Mouse (Mus musculus): ENCODE data around the gene Hk2.

Hk2 gene

GRCm38 (mm10) chr6:82770286-82770685 is 4.0 kb downstream of the Hk2 start:
- DNase-seq (ENCODE audit: low read depth, low spot score), result no peak

DNA sequence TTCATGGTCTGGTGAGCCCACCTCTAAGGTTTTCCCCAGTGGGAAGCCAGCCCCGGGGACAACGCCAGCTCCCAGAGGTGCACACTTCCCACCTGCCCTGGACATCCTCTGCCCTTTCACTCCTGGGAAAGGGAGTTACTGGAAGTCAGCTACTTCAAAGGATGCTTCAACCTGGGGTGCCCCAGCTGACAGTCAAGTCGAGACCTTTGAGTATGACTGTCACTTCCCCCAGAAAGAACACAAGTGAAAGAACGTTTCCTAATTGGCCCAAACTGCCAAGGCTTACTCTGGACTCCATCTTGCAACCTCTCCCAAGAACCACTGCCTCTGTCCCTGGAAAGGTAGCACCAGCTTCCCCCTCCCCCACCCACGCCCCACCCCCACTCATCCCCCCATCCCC is 4.5 kb downstream of the Hk2 start:
- DNase-seq (ENCODE audit: low read depth, low spot score), result no peak

DNA sequence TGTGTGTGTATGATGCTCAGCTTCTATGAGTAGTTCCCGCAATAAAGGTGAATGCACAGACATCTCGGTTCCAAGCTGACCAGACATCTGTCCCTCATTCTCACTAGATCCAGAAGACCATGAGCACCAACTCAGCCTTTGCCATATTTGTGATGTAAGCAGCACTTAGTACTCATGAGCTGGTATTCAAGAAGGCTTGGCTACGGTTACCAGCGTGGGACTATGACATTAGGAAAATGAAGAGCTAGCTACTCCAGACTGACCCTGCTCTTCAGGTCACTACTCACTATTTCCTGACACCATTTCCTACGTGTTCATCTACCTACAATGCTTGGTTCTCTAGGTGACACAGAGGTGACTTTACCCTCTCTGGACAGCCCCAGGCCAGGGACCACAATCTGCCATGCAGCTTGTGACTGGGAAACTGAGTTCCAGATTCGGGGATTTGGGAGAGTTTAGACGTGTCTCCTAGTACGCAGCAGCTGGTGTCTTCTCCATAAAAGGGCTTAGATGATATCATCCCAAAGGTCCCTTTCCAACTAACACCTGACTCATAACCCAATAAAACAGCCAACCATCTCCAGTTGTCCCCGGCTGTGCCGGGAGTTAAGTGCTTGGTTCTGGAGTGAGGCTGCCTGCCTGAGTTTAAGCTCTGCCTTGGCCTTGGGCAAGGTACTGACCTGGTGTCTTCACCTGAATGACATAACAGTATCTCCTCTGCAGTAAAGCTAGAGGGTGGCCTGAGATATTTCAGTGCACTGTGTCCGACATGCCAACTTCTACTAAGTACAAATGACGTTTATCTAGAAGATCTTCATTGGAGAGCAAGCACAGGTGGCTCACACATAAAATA is 6.3 kb downstream of the Hk2 start:
- no peak for DNase-seq (ENCODE audit: low read depth, low spot score)

GRCm38 (mm10) chr6:82766636-82767035 is 7.6 kb downstream of the Hk2 start:
- DNase-seq (ENCODE audit: low read depth, low spot score), result no peak

- DNase-seq (ENCODE audit: low read depth, low spot score), result no peak
Observed at GRCm38 (mm10) chr6:82765261-82765660, 9.0 kb downstream of the Hk2 start.

- DNase-seq (ENCODE audit: low read depth, low spot score), result peak; percentile 51
Observed at GRCm38 (mm10) chr6:82763871-82764503, 10.3 kb downstream of the Hk2 start.

- no peak for DNase-seq (ENCODE audit: low read depth, low spot score)
Observed at GRCm38 (mm10) chr6:82762728-82763127, 11.5 kb downstream of the Hk2 start.

DNA sequence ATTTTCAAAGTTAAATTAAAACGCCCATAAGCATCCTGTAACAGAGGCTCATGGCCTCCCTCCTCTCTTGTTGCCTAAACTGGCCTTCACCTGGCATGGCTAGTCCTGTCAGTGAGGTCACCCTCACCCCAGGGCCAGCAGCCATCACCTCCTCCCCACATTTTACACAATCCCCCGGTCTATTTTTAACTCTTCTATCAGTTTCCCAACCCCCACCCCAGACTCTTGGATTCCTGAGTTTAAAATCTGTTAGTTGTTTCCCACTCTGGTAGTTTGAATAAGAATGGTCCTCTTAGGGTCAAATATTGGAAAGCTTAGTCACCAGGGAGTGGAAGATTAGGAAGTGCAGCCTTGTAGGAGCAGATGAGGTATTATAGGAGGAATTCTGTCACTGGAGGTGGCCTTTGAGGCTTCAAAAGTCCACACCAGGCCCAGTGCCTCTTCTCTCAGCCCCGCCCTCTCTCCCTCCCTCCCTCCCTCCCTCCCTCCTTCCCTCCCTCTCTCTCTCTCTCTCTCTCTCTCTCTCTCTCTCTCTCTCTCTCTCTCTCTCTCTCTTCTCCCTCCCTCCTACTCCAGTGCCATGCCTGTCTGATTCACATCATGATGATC is 13.4 kb downstream of the Hk2 start:
- no peak for DNase-seq (ENCODE audit: low read depth, low spot score)

- DNase-seq (ENCODE audit: low read depth, low spot score), result peak; percentile 28
Observed at GRCm38 (mm10) chr6:82759241-82759640, 15.0 kb downstream of the Hk2 start.

DNA sequence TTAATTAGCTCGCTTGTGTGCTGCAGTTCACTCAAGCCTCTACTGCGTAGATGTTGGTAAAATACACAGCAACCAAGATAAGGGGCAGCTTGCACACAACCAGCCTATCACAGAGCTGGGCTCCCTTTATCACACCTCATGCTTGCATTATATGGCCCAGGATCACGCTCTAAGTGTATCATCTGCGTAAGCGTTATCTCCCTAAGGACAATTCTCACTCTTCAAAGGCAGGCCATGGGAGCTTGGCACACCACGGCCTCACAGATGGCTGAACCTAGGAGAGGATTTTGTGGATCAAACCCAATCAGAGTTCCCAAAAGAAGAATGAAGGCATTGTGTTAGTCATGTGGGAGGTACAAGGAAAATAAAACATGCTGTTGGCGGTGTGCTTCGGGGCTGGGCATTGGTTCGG is 17.4 kb downstream of the Hk2 start:
- DNase-seq (ENCODE audit: low read depth, low spot score), result peak; percentile 45

DNA sequence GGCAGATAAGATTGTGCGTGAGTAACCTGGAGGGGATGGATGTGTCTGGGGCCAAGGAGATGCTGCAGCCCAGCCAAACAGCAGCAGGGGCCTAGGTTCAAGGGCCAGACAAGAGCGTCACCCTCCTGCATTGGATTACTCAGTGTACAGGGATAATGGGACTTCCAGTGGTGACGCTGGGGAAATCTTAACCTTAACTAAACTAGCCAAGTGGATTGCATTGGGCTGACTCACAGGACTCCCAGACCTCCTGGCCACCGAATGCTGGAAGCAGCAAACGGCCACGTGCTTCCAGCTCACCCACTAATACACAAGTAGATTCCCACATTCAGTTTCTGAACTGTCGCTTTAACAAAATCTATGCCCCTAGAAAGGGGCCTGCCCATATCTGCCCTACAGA is 18.0 kb downstream of the Hk2 start:
- no peak for DNase-seq (ENCODE audit: low read depth, low spot score)

DNA sequence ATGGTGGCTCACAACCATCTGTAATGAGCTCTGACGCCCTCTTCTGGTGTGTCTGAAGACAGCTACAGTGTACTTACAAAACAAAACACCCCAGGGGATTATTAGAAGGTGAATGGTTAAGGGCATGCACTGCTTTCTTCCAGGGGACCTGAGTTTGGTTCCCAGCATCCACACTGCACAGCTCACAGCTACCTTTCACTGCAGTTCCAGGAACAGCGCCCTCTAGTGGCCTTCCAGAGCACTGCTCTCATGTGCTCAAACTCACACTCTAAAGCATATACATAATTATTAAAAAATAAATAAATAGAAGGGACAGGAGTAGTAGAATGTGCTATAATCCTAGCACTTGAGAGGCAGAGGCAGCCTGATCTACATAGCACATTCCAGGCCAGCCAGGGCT is 18.9 kb downstream of the Hk2 start:
- DNase-seq (ENCODE audit: low read depth, low spot score), result no peak

DNA sequence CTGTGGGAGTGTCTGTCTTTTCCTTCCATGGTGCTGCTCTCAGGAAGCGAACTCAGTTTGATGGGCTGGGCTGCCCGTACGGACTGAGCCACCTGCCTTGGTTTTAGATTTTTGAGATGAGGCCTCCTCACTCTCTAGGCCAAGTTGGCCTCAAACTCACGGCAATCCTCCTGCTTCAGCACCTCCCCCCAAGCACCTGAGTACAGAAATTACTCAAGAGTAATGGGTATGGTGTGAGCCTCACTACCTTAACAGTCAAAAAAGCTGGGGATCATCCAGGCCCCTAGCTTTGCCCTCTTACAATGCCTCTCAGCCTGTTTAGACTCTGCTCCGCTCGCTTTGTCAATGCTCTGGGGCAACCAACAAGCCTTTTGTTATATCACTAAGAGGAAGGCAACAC is 19.5 kb downstream of the Hk2 start:
- DNase-seq (ENCODE audit: low read depth, low spot score), result no peak

- peak; percentile 47 for DNase-seq (ENCODE audit: low read depth, low spot score)
Observed at GRCm38 (mm10) chr6:82753638-82754361, 20.5 kb downstream of the Hk2 start.

GRCm38 (mm10) chr6:82753061-82753460 is 21.2 kb downstream of the Hk2 start:
- no peak for DNase-seq (ENCODE audit: low read depth, low spot score)

DNA sequence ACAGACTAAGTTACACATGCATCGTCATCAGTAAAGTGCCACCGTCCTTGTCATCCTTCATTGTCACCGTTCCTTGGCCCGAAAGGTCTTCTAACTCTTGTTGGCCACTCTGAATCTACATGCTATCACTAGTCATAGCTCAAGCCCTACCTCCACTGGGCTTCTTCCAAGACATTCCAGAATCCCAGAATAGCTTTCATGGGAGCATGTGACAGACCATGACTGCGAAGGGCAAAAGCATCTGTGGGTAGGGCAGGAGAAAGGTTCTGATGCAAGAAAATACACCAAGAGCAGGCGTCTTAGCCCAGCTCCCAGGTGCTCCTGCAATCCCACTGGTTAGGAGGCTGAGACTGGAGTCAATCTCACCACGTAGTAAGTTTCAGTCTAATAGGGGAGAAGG is 22.5 kb downstream of the Hk2 start:
- DNase-seq (ENCODE audit: low read depth, low spot score), result no peak

DNA sequence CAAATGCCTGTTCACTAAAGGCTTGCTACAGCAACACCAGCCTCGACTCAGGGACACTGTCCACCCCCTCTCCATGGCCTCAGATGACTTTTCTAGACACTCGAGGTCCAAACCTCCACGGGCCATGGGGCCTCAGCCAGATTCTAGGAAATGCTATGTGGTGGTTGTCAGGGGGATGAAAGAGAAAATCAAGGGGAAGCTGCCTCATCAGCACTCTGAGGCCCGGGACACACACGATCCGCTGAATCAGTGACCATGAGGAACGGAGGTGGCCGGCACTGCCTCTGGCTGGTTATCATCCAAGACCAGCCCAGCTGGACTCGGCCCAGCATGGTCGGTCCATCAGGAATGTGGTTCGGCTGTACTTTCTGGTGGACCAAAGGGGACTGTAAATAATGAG is 23.2 kb downstream of the Hk2 start:
- no peak for DNase-seq (ENCODE audit: low read depth, low spot score)

- no peak for DNase-seq (ENCODE audit: low read depth, low spot score)
Observed at GRCm38 (mm10) chr6:82750063-82750462, 24.2 kb downstream of the Hk2 start.

DNA sequence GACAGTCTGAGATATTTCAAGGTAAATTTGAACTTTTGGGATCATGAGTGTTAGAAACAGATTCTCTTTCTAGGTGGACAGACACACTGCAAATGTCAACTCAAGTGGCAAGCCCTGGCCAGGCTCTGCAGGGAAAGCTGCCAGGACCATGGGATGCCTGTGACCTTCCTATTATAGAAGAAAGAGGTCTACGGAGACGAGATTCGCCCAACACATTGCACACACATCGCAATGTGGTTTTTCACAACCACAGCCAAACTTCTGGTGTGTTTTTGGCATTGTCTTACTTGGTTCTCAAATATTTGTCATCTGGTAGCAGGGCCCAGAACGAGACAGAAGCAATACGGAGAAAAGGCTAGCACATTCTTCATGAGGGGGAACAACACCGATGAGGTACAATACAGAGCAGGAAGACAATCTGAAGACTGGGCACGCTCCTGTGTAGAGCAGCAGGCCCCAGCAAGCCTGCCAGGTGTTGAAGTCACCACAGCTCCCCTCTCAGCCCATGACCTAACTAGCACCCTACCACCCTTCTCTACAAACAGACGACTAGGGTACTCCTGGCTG is 26.1 kb downstream of the Hk2 start:
- no peak for DNase-seq (ENCODE audit: low read depth, low spot score)

DNA sequence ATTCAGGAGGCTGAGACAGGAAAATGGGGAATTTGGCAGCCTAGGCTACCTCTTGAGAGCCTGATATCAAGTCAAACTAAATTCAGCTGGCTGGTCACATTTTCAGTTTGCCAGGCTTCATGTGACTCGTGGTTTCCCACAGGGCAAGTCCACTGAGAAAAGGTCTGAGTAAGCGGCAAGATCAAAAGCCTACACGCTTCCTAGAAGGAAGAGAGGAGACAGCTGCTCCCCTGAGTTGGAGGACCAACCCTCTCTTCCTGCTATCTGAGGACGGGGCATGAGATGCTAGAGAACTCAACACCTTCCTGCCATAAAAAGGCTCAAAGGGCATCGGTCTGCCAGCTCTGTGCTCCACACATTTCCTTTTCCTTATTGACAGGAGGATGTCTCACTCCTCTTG is 27.2 kb downstream of the Hk2 start:
- DNase-seq (ENCODE audit: low read depth, low spot score), result no peak

- no peak for DNase-seq (ENCODE audit: low read depth, low spot score)
Observed at GRCm38 (mm10) chr6:82744553-82744952, 29.7 kb downstream of the Hk2 start.

DNA sequence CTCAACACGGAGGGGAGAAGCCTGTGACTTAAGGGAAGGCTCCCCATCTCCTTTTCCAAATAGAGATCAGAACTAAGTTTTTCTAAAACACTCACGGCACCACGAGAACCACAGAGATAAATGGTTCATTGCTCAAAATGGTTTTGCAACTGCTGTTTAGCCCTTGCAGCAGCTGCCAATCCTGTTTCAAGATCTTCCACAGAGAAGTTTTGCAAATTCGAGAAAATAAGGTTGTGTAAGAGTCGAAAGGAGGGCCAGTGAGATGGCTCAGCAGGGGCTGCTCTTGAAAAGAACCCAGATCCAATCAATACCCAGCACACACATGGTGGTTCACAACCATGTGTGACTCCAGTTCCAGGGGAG is 32.8 kb downstream of the Hk2 start:
- no peak for DNase-seq (ENCODE audit: low read depth, low spot score)

Data from brain, adult 2 months (tissue).